Mouse (Mus musculus) mouse embryonic stem cell (cell line): ENCODE data around the gene Per3.
"Not testable (repeated sequence)": the region's sequence is repeated elsewhere in the genome, so short reads cannot be mapped to it uniquely, and the experiment has no call there.

Experiments used
- in situ Hi-C, 2 experiments: fragments of 300-500 bp; cut with MboI; formaldehyde crosslinking; loops; 1 replicate in 1 of 2; 3 replicates in 1 of 2; pipeline ENCODE4 v1.14.3; 2019 to 2020; ENCODE audit warnings: low sequenced_read_pairs in 2 of 2, low pct_unique_long_range_greater_than_20kb in 1 of 2, mixed read lengths in 1 of 2; ENCODE audit not compliant: unreplicated experiment in 1 of 2

Gene Per3

DNA sequence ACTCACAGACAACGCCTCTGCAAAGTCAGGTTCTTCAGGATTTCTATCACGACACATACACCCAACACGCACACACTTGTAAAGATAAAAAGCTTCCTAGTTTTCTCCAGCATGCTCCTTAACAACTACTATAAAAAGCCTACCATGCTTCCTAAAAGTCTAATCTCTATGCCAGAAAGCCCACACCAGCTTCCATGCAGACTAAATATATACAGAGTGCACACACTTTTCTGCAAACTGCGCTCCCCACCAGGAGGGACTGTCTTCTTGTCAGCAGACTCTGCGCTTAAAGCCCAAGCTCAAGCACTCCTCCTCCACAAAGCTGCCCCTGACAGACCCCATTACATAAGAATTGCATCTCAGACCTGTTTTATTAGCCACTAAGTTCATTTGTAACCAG is 3.0 kb downstream of the Per3 start:
- in situ Hi-C loops = no loop called here

DNA sequence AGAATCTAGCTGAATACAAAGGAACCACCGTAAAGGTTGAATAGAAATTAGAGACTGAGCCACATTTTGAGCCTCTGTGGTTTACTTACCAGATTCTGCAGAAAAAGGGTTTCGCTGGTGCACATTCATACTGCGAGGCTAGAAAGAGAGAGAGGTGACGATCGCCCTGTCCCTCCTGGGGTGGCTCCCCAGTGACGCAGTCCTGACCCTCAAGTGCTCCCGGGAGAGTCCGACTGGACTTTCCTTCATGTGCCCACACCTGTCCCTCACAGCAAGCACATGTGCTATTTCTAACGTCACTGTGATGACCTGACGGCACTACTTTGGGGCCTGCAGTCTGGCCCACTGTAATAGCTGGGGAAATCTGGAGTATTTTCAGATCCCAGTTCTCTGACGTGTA is 6.7 kb downstream of the Per3 start:
- in situ Hi-C loops = no loop called here

DNA sequence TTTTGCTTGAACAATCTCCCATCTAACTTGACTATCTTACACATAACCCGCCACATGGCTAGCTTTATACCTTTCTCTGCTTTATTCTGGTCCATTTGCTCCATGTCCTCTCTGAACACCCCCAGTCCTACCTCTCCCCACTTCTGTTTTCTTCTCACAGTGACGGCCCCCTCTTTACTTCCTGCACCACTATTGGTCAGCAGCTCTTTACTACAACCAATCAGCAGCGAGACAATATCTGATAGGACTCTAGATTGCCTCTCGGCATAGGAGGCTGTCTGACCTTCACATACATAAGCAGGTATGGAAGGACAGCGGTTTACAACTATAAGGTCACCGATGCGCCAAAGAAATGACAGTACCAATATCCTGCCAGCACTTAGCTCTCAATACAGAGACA is 7.9 kb downstream of the Per3 start:
- in situ Hi-C loops = no loop called here

DNA sequence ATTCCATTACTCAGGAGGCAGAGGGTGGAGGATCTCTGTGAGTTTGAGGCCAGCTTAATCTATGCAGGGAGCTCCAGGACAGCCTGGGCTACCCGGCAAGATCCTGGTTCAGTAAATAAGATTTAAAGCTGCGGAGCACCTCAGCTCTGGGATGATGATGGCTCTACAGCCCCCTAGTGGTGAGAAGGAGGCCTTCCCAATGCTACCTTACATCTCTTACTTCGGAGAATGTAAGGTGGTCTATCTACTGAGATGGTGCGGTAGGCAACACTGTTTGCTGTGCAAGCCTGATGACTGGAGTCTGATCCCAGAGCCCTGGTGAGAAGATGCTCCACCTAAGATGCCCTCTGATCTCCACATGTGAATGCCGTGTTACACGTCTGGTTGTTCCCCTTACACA is 17.5 kb downstream of the Per3 start:
- in situ Hi-C loops = no loop called here

DNA sequence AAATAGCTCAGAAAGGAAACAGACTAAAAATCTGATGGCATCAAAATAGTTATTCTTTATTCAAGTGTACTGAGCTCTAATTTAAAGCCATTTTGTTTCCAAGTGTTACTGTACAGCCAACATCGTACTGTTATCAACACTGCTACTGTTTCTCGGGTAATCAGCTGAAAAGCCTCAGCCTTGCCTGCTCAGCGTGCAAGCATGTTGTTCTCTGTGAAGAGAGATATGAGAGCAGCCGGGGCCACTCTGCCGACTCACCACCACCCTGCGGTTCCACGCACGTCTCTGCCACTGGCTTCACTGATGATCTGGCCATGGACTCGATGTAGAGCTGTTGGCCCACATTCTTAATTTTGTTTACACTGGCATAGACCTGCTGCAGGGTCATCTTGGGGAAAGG is 20.3 kb downstream of the Per3 start:
- in situ Hi-C loops = no loop called here

DNA sequence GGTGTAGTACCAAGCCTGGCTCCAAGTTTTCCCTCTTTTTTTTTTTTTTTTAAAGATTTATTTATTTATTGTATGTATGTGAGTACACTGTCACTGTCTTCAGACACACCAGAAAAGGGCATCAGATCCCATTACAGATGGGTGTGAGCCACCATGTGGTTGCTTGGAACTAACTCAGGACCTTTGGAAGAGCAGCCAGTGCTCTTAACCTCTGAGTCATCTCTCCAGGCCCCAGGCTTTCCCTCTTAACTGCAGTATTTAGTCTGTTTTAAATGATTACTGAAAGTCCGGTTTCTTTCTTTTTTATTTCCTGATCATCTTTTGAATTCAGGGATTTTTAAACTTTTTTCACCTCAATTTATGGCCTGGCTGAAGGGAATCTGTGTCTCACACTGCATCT is 27.1 kb downstream of the Per3 start:
- in situ Hi-C loops = not testable (repeated sequence)

DNA sequence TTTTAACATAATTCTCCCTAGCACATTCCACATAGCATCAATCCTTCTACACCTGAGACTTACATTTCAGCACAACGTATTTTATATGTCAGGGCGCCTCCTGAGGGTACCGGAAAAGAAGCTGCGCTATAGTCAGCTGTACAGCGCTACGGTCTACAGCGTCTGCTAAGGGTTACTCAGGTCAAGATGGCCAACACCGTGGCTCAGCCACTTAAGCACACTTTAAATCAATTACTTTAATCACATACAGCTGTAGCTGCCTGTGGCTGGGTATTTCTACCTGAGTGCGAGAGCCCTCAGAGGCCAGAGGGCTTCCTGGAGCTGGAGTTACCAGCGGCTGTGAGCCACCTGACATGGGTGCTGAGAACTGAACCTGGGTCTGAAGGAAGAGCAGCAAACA is 28.5 kb downstream of the Per3 start:
- in situ Hi-C loops = no loop called here

DNA sequence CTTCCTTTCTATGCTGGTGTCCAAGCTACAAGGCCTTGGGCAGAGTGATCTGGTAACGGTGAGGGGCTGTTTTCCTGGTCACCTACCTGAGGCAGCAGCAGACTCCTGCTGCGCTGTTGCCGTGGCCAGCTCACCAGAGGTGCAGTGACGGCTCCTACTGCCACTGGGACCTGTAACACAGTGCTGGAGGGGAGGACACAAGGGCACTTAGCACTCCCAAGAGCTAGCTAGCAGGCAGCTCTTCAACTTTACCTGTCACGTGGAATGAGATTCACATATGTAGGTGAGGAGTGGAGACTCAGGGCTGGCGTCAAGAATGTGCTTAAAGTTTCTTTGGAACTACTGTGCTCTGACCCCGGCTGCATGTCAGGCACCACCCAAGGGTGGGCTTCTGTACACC is 34.1 kb downstream of the Per3 start:
- in situ Hi-C loops = no loop called here

DNA sequence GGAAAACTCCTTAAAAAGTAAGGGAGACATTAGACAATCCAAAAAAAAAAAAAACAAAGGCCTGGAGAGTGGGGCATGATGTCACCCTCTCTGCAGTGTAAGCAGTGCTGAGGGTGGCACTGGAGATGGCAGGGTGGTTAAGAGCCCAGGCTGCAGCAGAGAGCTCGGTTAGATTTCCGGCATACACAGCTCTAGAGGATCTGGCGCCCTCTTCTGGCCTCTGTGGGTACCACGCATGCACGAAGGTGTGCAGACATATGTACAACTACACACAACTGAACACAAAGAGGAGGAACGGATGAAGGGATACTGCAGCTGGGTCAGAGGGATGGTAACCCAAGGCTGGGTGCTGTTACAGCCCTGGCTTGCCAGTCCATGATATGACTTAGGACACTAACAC is 37.5 kb downstream of the Per3 start:
- in situ Hi-C loops = no loop called here

DNA sequence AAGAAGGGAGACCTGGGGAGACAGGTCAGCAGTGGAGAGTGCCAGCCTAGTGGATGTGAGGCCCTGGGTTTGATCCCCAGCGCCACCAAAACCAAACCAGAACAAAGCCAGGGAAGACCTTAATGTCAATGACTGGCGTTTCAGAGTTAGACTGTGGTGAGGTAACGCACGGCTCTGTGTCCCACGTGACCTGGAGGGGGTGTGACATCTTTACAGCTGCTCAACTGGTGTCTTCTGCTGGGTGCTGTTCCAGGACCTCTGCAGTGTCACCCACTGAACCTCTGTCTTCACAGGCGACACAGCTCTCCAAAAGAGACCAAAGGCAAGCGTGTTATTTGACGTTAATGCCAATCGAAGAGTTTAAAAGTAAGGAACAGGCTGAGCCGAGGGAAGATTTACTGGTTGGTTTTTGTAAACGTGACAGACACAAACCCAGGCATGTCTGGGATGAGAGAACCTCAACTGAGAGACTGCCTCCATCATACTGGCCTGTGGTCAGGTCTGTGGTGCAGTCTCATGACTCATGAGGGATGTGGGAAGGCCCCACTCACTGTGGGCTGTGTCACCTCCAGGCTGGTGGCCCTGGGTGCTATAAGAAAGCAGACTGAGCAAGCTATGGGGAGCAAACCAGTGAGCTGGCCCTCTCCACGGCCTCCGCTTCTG is 38.7 kb downstream of the Per3 start:
- in situ Hi-C loops = no loop called here

DNA sequence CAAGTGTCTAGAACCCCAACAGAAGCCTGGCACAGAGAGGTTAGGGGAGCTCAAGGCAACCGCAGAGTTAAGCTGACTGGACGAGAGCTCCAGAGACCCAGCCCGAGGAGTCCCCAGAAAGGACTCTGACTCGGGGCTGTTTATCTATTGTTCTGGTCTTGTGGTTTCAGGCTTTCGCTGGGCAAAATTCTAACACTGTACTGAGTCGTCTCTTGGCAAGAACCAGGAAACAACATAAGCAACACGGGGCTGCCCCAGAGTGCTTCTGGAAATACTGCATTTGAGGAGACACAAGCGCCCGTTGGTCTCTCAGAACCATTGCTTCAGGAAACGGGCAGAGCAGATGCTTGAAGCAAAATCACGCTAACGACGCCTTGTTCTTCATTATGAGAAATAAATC is 43.1 kb downstream of the Per3 start:
- in situ Hi-C loops = no loop called here

DNA sequence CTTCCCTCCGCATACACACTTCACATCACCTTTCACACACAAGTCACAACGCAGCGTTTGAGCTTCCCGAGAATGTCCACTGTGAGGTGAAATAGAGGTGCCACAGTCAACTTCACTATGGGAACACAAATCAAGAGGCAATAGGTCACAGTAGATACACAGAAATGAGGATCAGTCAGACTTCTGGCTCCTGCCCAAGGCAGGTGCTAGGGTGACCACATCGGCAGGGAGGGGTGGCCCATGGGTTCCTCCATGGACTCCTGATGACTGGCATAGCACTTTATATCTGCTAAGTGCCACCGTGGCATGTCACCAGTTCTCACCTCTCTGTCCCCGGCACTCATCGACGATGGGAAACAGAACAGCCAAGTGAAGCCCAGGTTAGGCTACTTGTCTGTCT is 45.8 kb downstream of the Per3 start:
- in situ Hi-C loops = no loop called here

DNA sequence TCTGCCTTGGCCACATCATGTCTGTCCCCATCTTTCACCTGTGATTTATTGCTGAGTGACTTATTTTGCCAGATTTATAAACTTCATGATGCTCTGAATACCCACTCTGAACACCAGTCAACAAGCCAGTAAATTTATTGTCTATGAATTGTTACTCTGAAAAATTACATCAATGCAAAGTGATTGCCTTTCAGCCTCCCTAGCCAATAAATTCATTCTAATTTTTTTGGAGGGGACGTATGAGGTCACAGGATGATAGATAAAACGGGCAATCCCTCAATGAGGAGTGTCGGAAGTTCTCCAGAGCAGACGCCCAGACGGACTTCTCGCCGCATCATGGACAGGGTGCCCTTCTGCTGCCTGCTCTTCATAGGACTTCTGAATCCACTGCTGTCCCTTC is 47.7 kb downstream of the Per3 start, which contains the start of gene Uts2:
TSS of gene Uts2 (plus strand) at position 301 of the 400 bp plus-strand sequence.
- in situ Hi-C loops = no loop called here

DNA sequence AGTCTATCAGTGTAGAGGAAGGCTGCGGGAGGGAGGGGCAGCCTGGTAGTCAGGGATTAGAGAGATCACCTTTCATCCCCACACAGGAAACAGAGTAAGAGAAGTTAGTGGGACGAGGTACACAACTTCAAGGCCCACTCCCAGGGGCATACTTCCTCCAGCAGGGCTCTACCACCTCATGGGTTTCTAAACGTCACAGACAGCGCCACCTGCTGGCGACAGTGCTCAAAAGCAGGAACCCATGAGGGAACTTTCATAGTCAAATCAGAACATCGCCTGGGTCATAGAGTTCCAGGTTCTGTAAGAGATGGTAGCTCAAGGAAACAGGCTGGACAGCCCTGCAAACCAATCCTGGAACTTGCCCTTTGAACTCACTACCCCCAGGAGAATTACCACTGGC is 54.3 kb downstream of the Per3 start:
- in situ Hi-C loops = no loop called here

DNA sequence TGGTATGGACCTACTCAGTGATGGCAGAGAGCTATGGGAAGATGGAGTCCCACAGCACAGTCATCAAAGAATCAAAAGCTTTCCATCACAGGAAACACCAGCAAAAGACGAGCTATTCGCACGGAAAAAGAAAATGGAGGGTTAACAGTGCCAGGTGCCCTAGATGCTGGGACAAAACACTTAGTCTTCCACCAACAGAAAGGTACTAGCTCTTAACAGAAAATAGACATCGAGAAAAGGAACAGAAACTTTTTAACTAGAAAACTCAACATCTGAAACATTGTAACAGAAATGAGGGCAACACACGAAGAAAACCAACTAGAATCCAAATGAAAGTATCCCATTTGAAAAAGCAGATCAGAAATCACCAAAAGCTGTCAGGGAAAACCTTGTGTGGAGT is 64.3 kb downstream of the Per3 start:
- in situ Hi-C loops = no loop called here

DNA sequence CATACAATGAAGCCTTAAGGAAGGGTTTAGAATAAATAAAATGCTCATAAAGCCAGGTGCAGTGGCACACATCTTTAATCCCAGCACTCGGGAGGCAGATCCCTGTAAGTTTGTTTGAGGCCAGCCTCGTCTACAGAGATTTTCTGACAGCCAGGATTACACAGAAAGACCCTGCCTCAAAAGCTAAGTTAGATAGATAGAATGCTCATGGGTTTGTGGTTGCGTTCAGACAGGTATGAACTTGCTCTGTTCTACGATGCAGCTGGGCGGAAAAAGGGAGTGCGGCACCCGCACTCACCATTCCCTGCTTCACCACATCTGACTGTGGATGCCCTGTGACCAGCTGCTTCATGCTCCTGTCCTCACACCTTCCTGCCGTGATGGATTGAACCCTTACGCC is 65.0 kb downstream of the Per3 start:
- in situ Hi-C loops = no loop called here

DNA sequence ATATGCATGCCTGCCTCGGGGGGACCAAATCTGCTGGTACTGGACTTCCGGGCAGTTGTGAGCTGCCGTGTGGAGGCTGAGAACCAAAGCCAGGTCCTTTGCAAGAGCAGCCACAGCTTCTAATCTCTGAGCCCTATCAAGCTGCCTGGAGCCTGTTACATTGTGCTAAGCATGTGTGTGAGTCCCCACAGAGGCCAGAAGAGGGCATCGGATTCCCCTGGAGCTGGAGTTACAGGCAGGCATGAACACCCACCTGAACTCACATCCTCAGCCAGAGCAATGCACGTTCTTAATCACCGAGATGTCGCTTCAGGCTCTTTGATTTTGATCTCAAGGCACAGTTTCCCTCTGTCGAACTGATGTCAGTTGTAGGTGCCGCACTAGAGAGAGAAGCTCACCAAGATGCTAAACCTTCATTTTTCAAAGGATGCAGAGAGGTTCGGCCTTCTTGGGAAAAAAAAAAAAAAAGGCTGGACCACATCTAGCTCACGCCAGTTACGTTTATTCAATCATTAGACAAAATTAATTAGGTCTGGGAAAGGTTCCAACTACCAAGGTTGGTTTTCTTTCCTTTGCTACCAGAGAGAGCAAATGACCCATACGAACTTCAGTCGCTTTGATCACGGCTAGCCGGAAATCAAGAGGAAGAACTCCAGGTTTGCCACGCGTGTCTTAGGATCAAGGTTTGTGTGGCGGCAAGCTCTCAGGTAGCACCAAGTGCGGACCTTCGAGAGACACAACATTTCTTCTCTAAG is 66.1 kb downstream of the Per3 start:
- in situ Hi-C loops = no loop called here

DNA sequence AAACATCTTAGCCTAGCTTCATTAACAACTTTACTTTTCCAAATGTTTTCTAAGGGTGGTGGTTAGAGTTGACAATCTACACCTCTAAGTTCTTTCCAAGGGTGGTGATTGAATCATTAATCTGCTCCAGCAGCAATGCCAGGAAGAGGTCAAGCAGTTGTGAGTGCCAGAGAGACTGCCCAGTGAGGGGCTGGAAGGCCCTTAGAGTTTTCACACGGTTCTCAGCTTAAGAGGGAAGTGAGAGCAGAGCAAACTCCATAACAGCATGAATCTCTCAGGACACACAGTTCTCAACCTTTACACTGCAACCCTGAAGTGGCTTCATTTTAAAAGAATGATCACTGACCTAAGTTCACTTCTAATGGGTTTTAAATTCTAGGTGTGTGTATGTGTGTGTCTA is 69.3 kb downstream of the Per3 start:
- in situ Hi-C loops = no loop called here

DNA sequence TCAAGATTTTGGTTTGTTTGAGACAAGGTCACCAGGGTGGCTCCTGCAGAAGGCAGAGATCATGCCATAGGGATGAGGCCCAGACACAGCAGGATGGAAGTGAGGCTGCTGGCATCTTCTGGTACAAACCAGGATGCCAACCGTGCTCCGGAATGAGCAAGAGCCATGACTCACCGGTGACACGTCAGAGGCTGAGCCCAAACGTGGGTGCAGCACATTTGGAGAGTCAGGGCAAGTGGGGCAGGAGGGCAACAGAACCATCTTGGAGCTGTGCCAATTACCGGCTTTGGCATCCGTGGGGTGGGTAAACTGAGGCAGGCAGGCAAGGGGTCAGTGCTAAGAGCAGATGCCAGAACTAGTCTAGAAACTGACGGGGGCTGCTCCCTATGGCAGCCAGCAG is 71.2 kb downstream of the Per3 start:
- in situ Hi-C loops = no loop called here

DNA sequence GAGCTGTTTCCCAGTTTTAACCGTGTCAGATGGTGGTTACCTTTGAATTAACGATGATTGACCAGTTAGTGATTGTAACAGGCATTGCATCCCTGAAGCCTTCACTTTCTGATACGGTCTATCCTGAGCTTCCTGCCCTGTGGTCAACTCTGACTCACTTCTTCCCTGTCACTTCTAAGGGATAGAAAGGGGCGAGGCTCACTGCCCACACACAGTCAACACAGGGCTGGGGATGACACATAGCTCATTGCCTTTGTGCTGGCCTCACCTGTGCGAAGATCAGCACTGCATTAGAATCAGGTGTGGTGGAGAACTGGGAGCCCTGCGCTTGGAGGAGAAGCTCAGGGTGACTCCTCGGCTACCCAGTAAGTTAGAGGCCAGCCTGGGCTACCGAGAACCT is 75.5 kb downstream of the Per3 start:
- in situ Hi-C loops = loop anchor here (5.0 to 10.0 kb wide), 3 partner anchors 173 to 314 kb away; partner anchors contain the start of gene Slc45a1 (in 1 of the 2)
